Mouse (Mus musculus) liver, adult 2 months (tissue): ENCODE data around the gene Egf.

Experiments
- CTCF ChIP-seq: fragments of 200-500 bp; IDR thresholded peaks from 2 replicates; pipeline ENCODE4 v1.5.1; 2011; ENCODE audit warnings: low read depth, low read length, control low read depth
- POLR2A ChIP-seq: fragments of 200-500 bp; IDR thresholded peaks from 2 replicates; pipeline ENCODE4 v1.6.1; 2011; ENCODE audit warnings: low read length, control low read depth; ENCODE audit not compliant: insufficient read depth; ENCODE audit errors: extremely low read depth

GRCm38 (mm10) chr3:129640211-129641000 lies 114.7 kb downstream of the Egf start:
- no peak for TF ChIP-seq POLR2A
- TF ChIP-seq CTCF = no peak
